Mouse (Mus musculus) urinary bladder, postnatal 4 days (tissue): Measurements from ENCODE around the gene Msh3.

ENCODE experiments used
- DNase-seq, 2 experiments: peaks; one replicate each; pipeline ENCODE4 v3.0.0; 2021 to 2022; ENCODE audit warnings: low spot score in 2 of 2

The Msh3 gene

GRCm38 (mm10) chr13:92330621-92331020 is 24.2 kb downstream of the Msh3 start:
- no peak for DNase-seq

DNA sequence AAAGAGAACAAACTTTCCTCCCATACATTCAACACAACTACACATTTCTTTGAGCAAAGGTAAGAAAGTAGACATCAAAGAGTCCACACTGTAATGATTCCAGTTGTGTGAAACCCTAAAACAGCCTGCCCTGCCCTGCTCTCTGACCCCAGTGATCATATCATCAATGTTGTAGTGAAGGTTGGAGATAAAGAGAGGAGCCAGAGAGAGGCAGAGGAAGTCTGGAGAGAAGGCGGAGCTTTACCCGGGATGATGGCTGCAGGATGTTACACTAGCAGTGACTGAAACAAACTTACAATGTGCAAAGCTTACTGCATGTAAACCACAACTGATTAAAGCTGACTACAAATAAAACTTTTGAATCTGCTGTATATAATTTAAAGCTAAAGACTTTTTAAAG is 26.8 kb downstream of the Msh3 start:
- no peak for DNase-seq

- no peak for DNase-seq
Observed at GRCm38 (mm10) chr13:92326030-92326429, 28.8 kb downstream of the Msh3 start.

DNA sequence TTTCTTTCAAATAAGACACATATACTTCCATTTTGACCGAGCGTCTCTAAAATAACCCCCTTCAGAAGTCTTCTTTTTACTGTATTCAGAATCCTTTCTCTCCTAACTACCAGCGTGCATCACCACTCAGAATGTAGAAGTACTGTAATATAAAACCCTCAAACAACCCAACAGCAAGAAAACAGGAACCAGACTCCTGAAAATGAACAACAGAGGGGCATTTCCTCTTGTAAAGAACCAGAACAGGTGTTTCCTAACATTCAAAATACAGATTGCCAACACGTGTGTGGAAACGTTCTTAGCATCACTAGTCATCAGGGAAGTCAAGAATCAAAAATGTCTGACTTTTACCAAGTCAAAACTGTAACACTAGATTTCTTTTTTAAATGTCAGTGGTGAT is 34.0 kb downstream of the Msh3 start:
- DNase-seq = no peak

DNA sequence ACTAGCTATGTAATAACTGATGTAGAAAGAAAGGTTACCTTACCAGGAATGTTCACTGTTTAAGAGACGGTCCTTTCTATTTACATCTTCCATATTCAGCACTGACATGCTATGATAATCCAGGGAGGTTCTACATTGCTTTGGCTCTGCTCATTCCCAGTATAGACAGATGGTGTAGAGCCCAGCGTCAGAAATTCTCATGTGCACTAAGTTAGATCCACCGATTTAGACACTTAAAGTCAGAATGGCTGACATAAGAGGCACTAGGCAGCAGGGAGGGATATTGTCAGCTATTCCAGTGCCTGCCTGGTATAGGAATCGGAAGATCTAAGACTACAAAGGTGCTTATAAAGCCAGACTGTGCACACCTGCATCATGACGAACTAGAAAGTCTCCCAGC is 40.2 kb downstream of the Msh3 start:
- DNase-seq = no peak

DNA sequence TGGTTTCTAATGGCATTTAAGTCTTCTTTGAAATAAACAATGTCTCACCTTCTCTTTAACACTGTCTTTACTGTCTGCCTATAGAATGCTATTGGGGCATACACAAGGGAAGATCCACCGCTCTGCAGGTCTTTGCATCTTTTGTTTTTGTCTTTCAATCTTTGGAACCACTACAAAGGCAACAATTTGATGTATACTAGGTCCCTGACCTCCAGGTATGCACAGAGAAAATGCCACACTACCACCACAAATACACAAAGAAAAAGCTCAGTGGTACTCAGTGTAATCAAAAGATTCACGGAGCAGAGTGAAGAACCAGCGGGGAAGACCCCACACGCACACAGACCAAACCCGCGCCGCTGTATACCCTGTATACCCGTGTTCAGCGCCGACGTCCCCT is 49.1 kb downstream of the Msh3 start, which contains the start of gene Gm20379:
TSS of gene Gm20379 (plus strand) at position 301 of the 400 bp plus-strand sequence.
- no peak for DNase-seq

DNA sequence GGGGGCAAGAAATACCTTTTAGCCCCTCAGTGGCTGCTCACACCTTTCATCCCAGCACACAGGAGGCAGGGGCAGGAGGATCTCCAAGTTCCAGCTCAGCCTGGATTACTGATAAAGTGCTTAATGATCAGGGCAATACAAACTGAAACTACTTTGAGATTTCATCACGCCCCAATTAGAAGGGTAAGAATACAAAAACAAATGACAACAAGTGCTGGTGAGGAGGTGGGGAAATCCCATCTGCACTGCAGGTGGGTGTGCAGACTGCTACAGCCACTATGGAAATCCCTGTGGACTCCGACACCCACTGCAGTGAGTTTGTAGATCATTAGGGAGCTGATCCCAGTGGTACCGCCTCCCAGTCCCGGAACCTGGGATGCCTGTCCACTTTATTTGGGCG is 50.5 kb downstream of the Msh3 start:
- no peak for DNase-seq

- no peak for DNase-seq
Observed at GRCm38 (mm10) chr13:92303062-92303948, 51.5 kb downstream of the Msh3 start.

DNA sequence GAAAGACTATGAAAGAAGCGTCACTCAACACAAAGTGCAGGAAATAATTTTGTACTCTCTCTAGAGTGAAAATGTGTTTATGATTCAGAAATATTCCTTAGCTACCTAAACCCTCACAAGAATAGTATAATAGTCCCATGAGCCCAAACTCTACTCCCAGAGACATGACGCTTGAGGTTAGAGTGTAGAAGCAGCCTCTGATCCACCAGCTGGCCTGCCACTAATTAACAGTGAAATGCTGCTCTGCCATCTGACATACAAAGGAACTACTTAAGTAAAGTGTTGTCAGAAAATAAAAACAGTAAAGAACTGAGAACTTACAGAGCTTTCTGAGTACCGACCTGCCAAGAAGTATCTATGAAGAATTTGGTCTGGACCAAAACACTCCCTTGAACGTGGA is 52.3 kb downstream of the Msh3 start:
- no peak for DNase-seq

DNA sequence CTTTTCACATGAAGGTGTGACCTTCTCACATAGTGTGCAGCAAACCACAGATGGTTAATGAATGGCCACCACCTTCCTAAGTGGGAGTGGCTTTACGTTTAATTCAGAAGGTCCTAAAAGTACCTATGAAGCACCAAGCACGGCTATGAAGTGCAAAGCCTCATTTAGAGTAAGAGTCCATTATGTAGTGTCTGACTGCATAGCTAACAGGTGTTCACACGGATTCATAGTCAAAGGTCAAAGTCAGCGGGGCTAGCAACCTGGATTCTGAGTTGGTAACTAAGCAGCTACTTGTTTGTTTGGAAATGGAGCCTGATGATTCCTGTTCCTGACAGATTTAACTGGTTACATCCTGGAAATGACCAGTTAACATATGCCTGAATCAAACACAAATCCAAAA is 53.0 kb downstream of the Msh3 start:
- DNase-seq = no peak

DNA sequence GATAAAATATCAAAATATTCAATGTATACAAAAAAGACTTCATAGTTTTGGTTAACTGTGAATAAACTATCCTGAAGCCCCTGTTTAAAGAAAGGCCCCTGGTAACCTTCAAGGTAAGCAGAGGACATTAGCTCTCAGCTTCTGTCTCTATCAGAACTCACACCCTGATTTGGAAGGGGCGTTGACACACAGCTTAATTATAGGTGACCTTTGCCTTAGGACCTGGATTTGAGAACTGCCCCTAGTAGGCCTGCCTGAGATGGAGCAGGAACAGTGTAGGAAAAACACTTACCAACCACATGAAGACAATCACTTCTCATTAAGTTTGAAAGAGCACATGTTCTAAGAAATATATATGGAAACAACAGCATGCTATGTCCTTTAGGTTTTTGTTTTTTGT is 55.3 kb downstream of the Msh3 start:
- no peak for DNase-seq

GRCm38 (mm10) chr13:92297021-92297420 is 57.8 kb downstream of the Msh3 start:
- no peak for DNase-seq

DNA sequence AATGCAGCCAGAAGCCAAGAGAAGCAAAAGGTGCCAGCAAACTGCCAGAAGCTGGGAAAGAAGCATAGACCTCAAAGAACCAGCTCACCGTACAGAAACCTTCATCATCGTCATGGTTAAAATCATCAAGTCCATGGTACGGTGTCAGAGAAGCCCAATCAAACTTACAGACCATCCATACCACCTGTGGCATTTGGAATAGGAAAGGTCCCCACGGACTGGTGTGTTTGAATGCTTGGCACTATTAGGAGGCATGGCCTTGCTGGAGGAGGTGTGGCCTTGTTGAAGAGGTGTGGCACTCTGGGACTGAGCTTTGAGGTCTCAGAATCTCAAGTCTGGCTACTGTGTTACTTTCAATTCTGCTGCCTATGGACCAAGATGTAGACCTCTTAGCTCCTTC is 58.3 kb downstream of the Msh3 start:
- no peak for DNase-seq

- no peak for DNase-seq
Observed at GRCm38 (mm10) chr13:92293883-92294282, 60.9 kb downstream of the Msh3 start.

GRCm38 (mm10) chr13:92291605-92292004 is 63.2 kb downstream of the Msh3 start:
- no peak for DNase-seq

DNA sequence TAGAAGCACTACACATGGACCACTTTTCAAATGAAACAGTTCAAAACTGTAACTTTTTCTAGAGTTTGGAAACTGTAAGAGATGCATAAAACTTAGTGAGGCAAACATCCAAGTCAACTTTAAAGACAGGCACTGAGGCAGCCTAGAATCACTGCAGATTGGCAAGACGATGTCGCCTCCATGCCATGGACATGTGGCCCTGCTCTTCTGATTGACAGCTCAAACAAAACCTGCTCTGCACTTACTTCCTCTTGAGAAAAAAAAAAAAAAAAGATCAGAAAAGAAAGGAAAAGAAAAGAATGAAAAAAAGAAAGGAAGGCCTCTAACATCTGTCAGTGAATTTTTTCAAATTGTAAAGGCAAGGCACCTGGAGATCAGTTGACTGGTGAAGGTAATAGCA is 77.8 kb downstream of the Msh3 start:
- no peak for DNase-seq

- DNase-seq = no peak
Observed at GRCm38 (mm10) chr13:92275292-92275691, 79.5 kb downstream of the Msh3 start.

- DNase-seq = peak in 1 of 2 experiments; percentile 67
Observed at GRCm38 (mm10) chr13:92274274-92275198, 80.3 kb downstream of the Msh3 start.

- no peak for DNase-seq
Observed at GRCm38 (mm10) chr13:92267076-92267475, 87.7 kb downstream of the Msh3 start.

DNA sequence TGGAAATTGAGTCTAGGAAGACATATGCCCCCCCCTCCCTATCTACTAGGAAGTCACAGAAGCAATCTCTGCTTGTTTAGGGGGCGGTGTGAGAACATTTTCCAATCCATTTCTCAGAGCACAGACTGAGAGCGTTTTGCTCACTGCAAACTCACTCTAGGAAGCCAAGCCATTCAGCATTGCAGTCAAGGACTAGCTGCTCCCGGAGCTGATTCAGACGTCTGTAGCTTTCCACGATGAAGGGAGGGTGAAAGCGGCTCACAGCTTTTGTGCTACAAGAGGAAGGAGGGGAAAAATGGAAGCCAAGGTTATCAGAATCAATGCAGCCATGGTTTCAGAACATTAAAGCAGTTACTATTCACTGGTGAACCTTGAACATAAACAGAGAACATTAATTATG is 91.2 kb downstream of the Msh3 start:
- DNase-seq = no peak

DNA sequence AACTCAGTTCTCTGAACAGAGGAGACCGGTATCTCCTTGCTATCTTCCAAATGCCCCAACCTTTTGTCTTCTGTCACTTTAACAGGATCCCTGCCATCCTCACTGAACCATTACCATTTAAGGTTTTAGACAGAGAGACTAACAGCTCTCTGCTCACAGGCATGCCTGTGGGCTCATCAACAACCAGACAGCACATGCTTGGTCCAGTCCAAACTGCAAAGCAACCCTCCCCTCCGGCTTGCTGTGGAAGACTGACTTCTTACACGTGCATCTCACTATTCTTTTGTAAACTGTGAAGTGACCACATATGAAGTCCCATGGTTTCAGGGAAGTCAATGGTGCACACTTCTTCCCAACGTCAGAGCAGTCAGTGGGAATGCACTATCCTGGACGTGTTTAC is 93.5 kb downstream of the Msh3 start:
- no peak for DNase-seq

DNA sequence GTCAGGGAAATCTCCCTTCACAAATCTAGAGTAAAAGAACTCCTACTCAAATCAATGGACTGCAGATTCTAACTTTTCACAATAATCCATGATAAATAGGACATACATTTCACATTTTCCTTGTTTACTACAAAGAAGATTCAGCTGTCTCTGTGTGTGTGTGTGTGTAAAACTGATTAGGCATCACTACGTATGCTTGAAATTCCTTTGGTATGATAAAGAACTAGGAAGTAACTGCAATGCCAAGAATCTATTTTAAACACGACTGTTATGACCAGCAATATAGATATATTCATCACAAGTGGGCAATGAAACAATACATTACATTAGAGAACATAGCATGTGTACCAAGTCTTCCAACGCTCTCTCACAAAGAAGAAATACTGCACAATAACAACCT is 99.3 kb downstream of the Msh3 start:
- DNase-seq = no peak

DNA sequence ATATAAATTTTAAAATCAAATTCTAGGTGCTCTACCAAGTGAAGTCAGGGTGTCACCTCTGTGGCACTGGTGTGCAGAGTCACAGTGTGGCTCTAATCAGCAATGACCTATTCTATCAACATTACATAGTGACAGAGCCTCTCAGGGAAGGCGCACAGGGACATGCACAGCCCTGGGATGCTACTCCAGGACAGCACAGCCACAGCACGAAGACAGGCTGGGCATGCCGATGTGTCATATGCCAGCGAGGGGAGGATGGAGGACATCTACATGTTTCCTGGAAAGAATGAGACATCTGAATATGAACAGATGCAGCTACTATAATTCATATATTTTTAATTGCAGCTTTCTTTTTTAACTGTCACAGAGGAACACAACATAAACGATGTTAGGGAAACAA is 101.0 kb downstream of the Msh3 start:
- DNase-seq = no peak
